Mouse (Mus musculus): ENCODE results near the gene Btaf1.

- TF ChIP-seq CTCF (IDR thresholded peaks at IDR 0.05; ENCODE audit: low read depth, low read length) (no peak), POLR2A (IDR thresholded peaks at IDR 0.05; ENCODE audit: borderline replicate concordance, low read depth, low read length) (no peak)
Measured at GRCm38 (mm10) chr19:36958331-36958730, 32.5 kb downstream of the Btaf1 start.

Measured in bone marrow macrophage, adult 2 months (primary cell).